Mouse (Mus musculus) forebrain, embryonic 14.5 days (tissue): ENCODE data around the gene Vps26b. TPM values are rescaled to one million over a fixed set of nuclear protein-coding genes. Genes with fewer than 3 reads are reported as not detected.

Experiments
- ATAC-seq: fragments of 200-750 bp; cut with Nextera tagmentation; 2 replicates; pipeline ENCODE4 v1.8.0; 2017; ENCODE audit warnings: mild to moderate bottlenecking, moderate library complexity
- DNase-seq: peaks from one replicate; pipeline ENCODE4 v3.0.0-alpha.2; 2015; ENCODE audit warnings: low spot score
- H3K27ac ChIP-seq: fragments of 300-500 bp; sonication (generic); 2 replicates; pipeline ENCODE4 v1.5.1; 2014; ENCODE audit warnings: low read depth, mild to moderate bottlenecking, control low read depth, low read length, moderate library complexity
- H3K27me3 ChIP-seq: fragments of 300-500 bp; sonication (generic); replicated peaks from 2 replicates; pipeline ENCODE4 v1.6.1; 2014; ENCODE audit warnings: low read length, control low read depth, mixed read lengths; ENCODE audit not compliant: control insufficient read depth, insufficient read depth
- H3K36me3 ChIP-seq: fragments of 300-500 bp; sonication (generic); 2 replicates; pipeline ENCODE4 v1.6.1; 2014; ENCODE audit warnings: low read length, control low read depth; ENCODE audit not compliant: control insufficient read depth, insufficient read depth
- H3K4me1 ChIP-seq: fragments of 300-500 bp; sonication (generic); 2 replicates; pipeline ENCODE4 v1.6.1; 2014; ENCODE audit warnings: antibody characterized with exemption, low read length, control low read depth; ENCODE audit not compliant: control insufficient read depth, insufficient read depth
- H3K4me2 ChIP-seq: fragments of 300-500 bp; sonication (generic); 2 replicates; pipeline ENCODE4 v1.6.1; 2014; ENCODE audit warnings: mild to moderate bottlenecking, control low read depth, low read length
- H3K4me3 ChIP-seq: fragments of 300-500 bp; sonication (generic); 2 replicates; pipeline ENCODE4 v1.5.1; 2014; ENCODE audit warnings: low read depth, low read length, control low read depth
- H3K9ac ChIP-seq: fragments of 300-500 bp; sonication (generic); 2 replicates; pipeline ENCODE4 v1.6.1; 2014; ENCODE audit warnings: mild to moderate bottlenecking, low read length, control low read depth, moderate library complexity
- H3K9me3 ChIP-seq: fragments of 300-500 bp; sonication (generic); replicated peaks from 2 replicates; pipeline ENCODE4 v1.6.1; 2016; ENCODE audit warnings: low read length, control low read depth, mixed read lengths; ENCODE audit not compliant: control insufficient read depth
- WGBS: fragments of 180-500 bp; shearing (Covaris S2); extraction: QIAGEN DNeasy Blood & Tissue Kit; methylation state at CpG from one replicate; pipeline ENCODE4 v1.1.7; 2014; 5-methylcytosine and 5-hydroxymethylcytosine counted together
- polyA plus RNA-seq: library from polyadenylated mRNA; unstranded; fragments of >200 nt; fragmentation: Nextera tagmentation; extraction: Ambion mirVana; gene quantifications from 2 replicates; pipeline ENCODE4 v1.2.1, GENCODE M21; 2014

Gene Vps26b
- polyA plus RNA-seq, 1 experiment from 2014 or later, result 77.9 TPM

GRCm38 (mm10) chr9:26985090-26985613 is 44.7 kb downstream of the Vps26b start:
- DNase-seq (no peak), ATAC-seq (no peak)
- 94% methylated on average over 2 of the region's 2 CpGs for WGBS
- H3K27ac ChIP-seq, result no peak overlapping the region
- H3K4me3 ChIP-seq, result no peak overlapping the region
- H3K9ac ChIP-seq, result no peak overlapping the region
- H3K4me1 ChIP-seq, result no peaks in the 10 kb centered on the region
- peaks cover 55% of the 10 kb centered on the region for H3K36me3 ChIP-seq
- no peak overlapping the region for H3K4me2 ChIP-seq
- H3K9me3 ChIP-seq, result no peaks in the 10 kb centered on the region
- no peaks in the 10 kb centered on the region for H3K27me3 ChIP-seq

GRCm38 (mm10) chr9:26978776-26979175 is 51.1 kb downstream of the Vps26b start:
- peaks cover 54% of the 10 kb centered on the region for H3K36me3 ChIP-seq
- no peaks in the 10 kb centered on the region for H3K27me3 ChIP-seq
- H3K9ac ChIP-seq, result no peak overlapping the region
- no peak overlapping the region for H3K4me3 ChIP-seq
- no peaks in the 10 kb centered on the region for H3K4me1 ChIP-seq
- H3K27ac ChIP-seq, result no peak overlapping the region
- ATAC-seq (no peak), DNase-seq (no peak)
- WGBS, result 75% methylated on average over 3 of the region's 3 CpGs
- H3K9me3 ChIP-seq, result no peaks in the 10 kb centered on the region
- H3K4me2 ChIP-seq, result no peak overlapping the region

- H3K4me2 ChIP-seq, result no peak overlapping the region
- H3K9me3 ChIP-seq, result no peaks in the 10 kb centered on the region
- no peak overlapping the region for H3K9ac ChIP-seq
- no peak overlapping the region for H3K27ac ChIP-seq
- WGBS, result 89% methylated on average over 9 of the region's 9 CpGs
- no peaks in the 10 kb centered on the region for H3K4me1 ChIP-seq
- ATAC-seq (no peak), DNase-seq (no peak)
- peaks cover 53% of the 10 kb centered on the region for H3K36me3 ChIP-seq
- H3K4me3 ChIP-seq, result no peak overlapping the region
- H3K27me3 ChIP-seq, result no peaks in the 10 kb centered on the region
Measured at GRCm38 (mm10) chr9:26977754-26978153, 52.1 kb downstream of the Vps26b start.

Other genes starting within 250 kb of the Vps26b start
- 2.3 and 2.9 TPM in 2 replicates for gene Glb1l2, start 223.6 kb downstream of the Vps26b start, polyA plus RNA-seq
- not detected in 2 replicates for gene Glb1l3, start 169.2 kb downstream of the Vps26b start, polyA plus RNA-seq
- gene Gm1110, start 107.0 kb downstream of the Vps26b start, polyA plus RNA-seq, result 0.67 and 0.70 TPM in 2 replicates
- 34.4 and 43.3 TPM in 2 replicates for gene Acad8, start 30.5 kb downstream of the Vps26b start, polyA plus RNA-seq
- 151 and 164 TPM in 2 replicates for gene Thyn1, start 30.4 kb downstream of the Vps26b start, polyA plus RNA-seq
- 23.8 and 23.9 TPM in 2 replicates for gene Ncapd3, start 110 bp upstream of the Vps26b start, polyA plus RNA-seq
- 66.6 and 72.1 TPM in 2 replicates for gene Jam3, start 125.4 kb upstream of the Vps26b start, polyA plus RNA-seq